Mouse (Mus musculus): ENCODE results near the gene Fbxo22. TPM values are rescaled to one million over a fixed set of nuclear protein-coding genes. Genes with fewer than 3 reads are reported as not detected.

The Fbxo22 gene
- polyA plus RNA-seq (2014; fragmentation: Illumina TruSeq; extraction: RNeasy Lipid Tissue Mini Kit (QIAGEN cat#74804); ENCODE audit: low read depth, low replicate concordance) = 37.9 TPM

DNA sequence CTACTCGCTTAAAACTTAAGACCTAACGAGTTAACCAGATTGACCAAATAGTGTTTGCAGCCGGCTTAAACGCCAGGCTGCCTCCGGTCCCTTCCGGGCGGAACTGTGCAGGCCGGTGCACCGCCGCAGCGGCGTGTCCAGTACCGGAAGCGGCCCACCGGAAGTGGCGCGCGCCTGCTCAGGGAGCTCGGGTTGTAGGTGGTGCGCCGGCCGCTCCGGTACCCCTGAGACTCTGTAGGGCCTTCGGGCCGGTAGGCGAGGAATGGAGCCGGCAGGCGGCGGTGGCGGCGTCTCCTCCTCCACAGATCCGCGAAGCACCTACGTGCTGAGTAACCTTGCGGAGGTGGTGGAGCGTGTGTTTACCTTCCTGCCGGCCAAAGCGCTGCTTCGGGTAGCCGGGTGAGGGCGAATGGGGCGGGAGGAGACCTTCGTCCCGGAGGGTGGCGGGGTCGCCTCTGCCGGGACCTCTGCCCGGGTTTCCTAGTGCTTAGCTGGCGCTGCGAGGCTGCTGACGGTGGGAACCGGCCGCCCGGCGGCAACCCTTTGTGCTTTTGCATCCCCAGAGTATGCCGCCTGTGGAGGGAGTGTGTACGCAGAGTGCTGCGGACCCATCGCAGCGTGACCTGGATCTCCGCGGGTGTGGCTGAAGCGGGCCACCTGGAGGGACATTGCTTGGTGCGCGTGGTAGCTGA is at the start of gene Fbxo22:
TSS of gene Fbxo22 (plus strand) at position 136 of the 692 bp plus-strand sequence.

Other genes starting within 250 kb of the Fbxo22 start
- gene Chrna5, start 228.0 kb upstream of the Fbxo22 start, polyA plus RNA-seq (2014; fragmentation: Illumina TruSeq; extraction: RNeasy Lipid Tissue Mini Kit (QIAGEN cat#74804); ENCODE audit: low read depth, low replicate concordance) = not detected
- gene Chrna3, start 182.4 kb upstream of the Fbxo22 start, polyA plus RNA-seq (2014; fragmentation: Illumina TruSeq; extraction: RNeasy Lipid Tissue Mini Kit (QIAGEN cat#74804); ENCODE audit: low read depth, low replicate concordance) = 0.13 TPM
- 0.16 TPM for gene Chrnb4, start 160.1 kb upstream of the Fbxo22 start, polyA plus RNA-seq (2014; fragmentation: Illumina TruSeq; extraction: RNeasy Lipid Tissue Mini Kit (QIAGEN cat#74804); ENCODE audit: low read depth, low replicate concordance)
- 29.4 TPM for gene Ube2q2, start 60.1 kb upstream of the Fbxo22 start, polyA plus RNA-seq (2014; fragmentation: Illumina TruSeq; extraction: RNeasy Lipid Tissue Mini Kit (QIAGEN cat#74804); ENCODE audit: low read depth, low replicate concordance)
- 3.4 TPM for gene Nrg4, start 117.9 kb downstream of the Fbxo22 start, polyA plus RNA-seq (2014; fragmentation: Illumina TruSeq; extraction: RNeasy Lipid Tissue Mini Kit (QIAGEN cat#74804); ENCODE audit: low read depth, low replicate concordance)
- gene Tmem266, start 118.0 kb downstream of the Fbxo22 start, polyA plus RNA-seq (2014; fragmentation: Illumina TruSeq; extraction: RNeasy Lipid Tissue Mini Kit (QIAGEN cat#74804); ENCODE audit: low read depth, low replicate concordance) = 3.1 TPM